Mouse (Mus musculus) cerebellum, adult 2 months (tissue): ENCODE results near the gene Nploc4. TPM values are rescaled to one million over a fixed set of nuclear protein-coding genes. Genes with fewer than 3 reads are reported as not detected.

ENCODE experiments used
- DNase-seq, 2 experiments: peaks; one replicate each; pipeline ENCODE4 v3.0.0; 2021
- H3K27ac ChIP-seq: fragments of 200-500 bp; 2 replicates; pipeline ENCODE4 v1.5.1; 2012; ENCODE audit warnings: low read length, control low read depth, inconsistent platforms; ENCODE audit not compliant: insufficient read depth
- H3K27me3 ChIP-seq: fragments of 200-500 bp; 2 replicates; pipeline ENCODE4 v1.6.1; 2012; ENCODE audit warnings: inconsistent platforms, mild to moderate bottlenecking, low read length, moderate library complexity; ENCODE audit not compliant: control insufficient read depth, insufficient read depth
- H3K4me1 ChIP-seq: fragments of 200-500 bp; 2 replicates; pipeline ENCODE4 v1.6.1; 2011; ENCODE audit warnings: low read length; ENCODE audit not compliant: control insufficient read depth, insufficient read depth
- H3K4me3 ChIP-seq: fragments of 200-500 bp; replicated peaks from 2 replicates; pipeline ENCODE3; 2011; ENCODE audit warnings: mild to moderate bottlenecking, low read depth, low read length, control low read depth; ENCODE audit not compliant: insufficient read depth
- CTCF ChIP-seq: fragments of 200-500 bp; IDR thresholded peaks from 2 replicates; pipeline ENCODE4 v1.5.1; 2011; ENCODE audit warnings: low read depth, mild to moderate bottlenecking, control low read depth, low read length, moderate library complexity, borderline replicate concordance; ENCODE audit not compliant: insufficient read depth
- POLR2A ChIP-seq: fragments of 200-500 bp; IDR thresholded peaks from 2 replicates; pipeline ENCODE4 v1.6.1; 2011; ENCODE audit warnings: low read length, control low read depth, borderline replicate concordance; ENCODE audit not compliant: insufficient read depth
- WGBS: fragments of 180-500 bp; shearing (Covaris S2); methylation state at CpG from one replicate; pipeline ENCODE4 v1.1.7; 2018; 5-methylcytosine and 5-hydroxymethylcytosine counted together
- polyA plus RNA-seq: library from polyadenylated mRNA; depleted of rRNA; stranded (reverse); fragments of >200 nt; gene quantifications from 2 replicates; pipeline ENCODE4 v1.2.3, GENCODE M21; 2012

Nploc4 gene
- polyA plus RNA-seq, 1 experiment = 56.3 TPM

- H3K27me3 ChIP-seq = no peaks in the 10 kb centered on the region
- H3K27ac ChIP-seq = no peak overlapping the region
- 0 out of 2 replicates have a peak, but pooled peaks cover 4% of the 10 kb centered on the region for H3K4me1 ChIP-seq
- DNase-seq = no peak
- WGBS = 90% methylated on average over 4 of the region's 4 CpGs
- TF ChIP-seq POLR2A = no peak
- no peak for TF ChIP-seq CTCF
- no peak overlapping the region for H3K4me3 ChIP-seq
These were observed 17.5 kb upstream of the Nploc4 start for GRCm38 (mm10) chr11:120454965-120455364.

DNA sequence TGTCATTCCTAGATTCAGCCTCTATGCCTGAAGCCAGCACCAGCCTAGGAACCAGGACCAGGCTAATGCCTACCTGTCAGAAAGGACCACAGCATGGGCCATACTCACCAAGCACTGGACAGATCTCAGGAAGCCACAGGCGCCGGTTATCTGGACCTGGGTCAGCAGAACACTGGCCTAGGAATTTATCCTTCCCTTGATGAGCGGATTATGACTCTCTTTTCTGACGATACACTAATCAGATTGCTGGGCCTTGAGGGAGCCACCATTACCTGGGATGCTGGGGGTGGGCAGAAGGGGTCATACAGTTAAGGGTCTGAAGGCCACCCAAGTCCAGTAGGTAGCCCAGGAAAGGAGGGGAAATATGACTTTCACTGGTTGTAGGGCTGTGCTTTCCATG is 15.8 kb upstream of the Nploc4 start, which contains the start of gene Pde6g:
TSS of gene Pde6g (minus strand) at position 195 of the 400 bp plus-strand sequence.
- H3K4me3 ChIP-seq = no peak within 1 kb of the TSS
- H3K4me1 ChIP-seq = 0 out of 2 replicates have a peak, but pooled peaks cover 4% of the 10 kb centered on the region
- WGBS = 87% methylated on average over 4 of the region's 4 CpGs
- H3K27me3 ChIP-seq = no peaks in the 10 kb centered on the region
- TF ChIP-seq CTCF = no peak
- TF ChIP-seq POLR2A = no peak
- DNase-seq = no peak
- no peak within 1 kb of the TSS for H3K27ac ChIP-seq

DNA sequence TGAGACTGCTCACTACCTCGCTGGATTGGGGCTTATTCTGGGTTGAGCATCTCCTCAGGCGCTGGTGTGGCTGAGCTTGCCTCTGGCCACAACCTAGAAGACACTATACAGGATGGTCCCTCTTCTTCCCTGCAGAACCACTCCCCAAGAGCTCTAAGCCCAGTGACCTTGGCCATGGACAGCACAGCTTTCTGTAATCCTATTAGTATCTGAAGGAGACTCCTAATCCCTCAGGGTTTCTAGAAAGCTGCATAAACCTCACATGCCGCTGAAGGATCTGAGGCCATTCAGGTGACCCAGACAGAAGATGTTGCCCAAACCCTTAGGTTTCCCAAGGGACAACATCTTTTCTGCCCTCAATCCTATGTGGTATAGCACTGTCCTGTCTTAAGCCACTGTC is 14.7 kb upstream of the Nploc4 start:
- Histone ChIP-seq H3K27ac (no peak overlapping the region), H3K4me1 (0 out of 2 replicates have a peak, but pooled peaks cover 4% of the 10 kb centered on the region), H3K27me3 (no peaks in the 10 kb centered on the region), H3K4me3 (no peak overlapping the region)
- TF ChIP-seq POLR2A (no peak), CTCF (no peak)
- DNase-seq = no peak
- WGBS = 62% methylated on average over 3 of the region's 3 CpGs

- no peaks in the 10 kb centered on the region for H3K27me3 ChIP-seq
- 74% methylated on average over 7 of the region's 7 CpGs for WGBS
- no peak overlapping the region for H3K27ac ChIP-seq
- no peak for TF ChIP-seq CTCF
- no peak for TF ChIP-seq POLR2A
- H3K4me1 ChIP-seq = no peaks in the 10 kb centered on the region
- DNase-seq = no peak
- H3K4me3 ChIP-seq = no peak overlapping the region
These were observed 9.7 kb upstream of the Nploc4 start for GRCm38 (mm10) chr11:120447179-120447578.

GRCm38 (mm10) chr11:120445475-120445874 is 8.0 kb upstream of the Nploc4 start:
- no peak for DNase-seq
- Histone ChIP-seq H3K4me3 (no peak overlapping the region), H3K4me1 (no peaks in the 10 kb centered on the region), H3K27me3 (no peaks in the 10 kb centered on the region), H3K27ac (no peak overlapping the region)
- no peak for TF ChIP-seq POLR2A
- no peak for TF ChIP-seq CTCF
- WGBS = 78% methylated on average over 3 of the region's 3 CpGs

DNA sequence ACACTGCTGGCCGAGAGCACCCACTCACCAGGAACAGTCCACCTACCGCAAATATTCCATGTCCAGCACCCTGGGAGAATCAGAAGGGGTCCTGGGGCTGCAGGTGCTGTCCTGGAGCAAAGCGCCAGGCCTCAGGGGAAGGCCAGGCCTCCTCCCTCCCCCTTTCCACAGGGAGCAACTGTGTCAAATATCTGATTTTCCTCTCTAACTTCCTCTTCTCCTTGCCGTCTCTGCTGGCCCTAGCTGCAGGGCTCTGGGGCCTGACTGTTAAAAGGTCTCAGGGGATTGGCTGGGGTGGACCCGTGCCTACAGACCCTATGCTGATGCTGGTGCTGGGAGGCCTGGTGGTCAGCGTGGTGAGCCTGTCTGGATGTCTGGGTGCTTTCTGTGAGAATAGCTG is 6.6 kb upstream of the Nploc4 start:
- H3K4me1 ChIP-seq = no peaks in the 10 kb centered on the region
- no peak for TF ChIP-seq POLR2A
- TF ChIP-seq CTCF = no peak
- no peak overlapping the region for H3K4me3 ChIP-seq
- 68% methylated on average over 6 of the region's 6 CpGs for WGBS
- H3K27ac ChIP-seq = no peak overlapping the region
- H3K27me3 ChIP-seq = no peaks in the 10 kb centered on the region
- DNase-seq = no peak

DNA sequence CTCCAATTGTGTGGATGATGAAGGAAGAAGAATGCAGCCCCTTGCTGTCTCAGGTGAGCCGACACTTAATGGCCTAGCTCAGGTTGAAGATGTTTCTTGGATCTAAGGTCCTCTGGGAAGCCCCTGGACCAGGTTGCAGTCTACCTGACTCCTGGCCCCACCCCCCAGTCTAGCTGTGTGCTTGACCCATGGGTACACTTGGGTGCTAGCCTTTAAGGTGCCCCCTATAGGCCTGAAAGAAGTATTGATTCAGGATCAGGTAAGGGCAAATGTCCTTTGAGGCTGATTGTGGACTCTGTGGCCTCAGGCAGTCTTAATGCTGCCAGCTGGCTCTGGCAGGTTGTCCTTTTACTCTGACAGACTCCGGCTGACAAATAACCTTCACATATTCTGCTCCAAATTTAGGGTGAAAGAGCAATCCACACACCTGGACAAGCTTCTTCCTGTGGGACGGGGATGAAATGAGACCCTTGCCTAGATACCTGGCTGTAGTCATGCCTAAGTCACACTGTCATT is 5.3 kb upstream of the Nploc4 start:
- 81% methylated on average over 3 of the region's 3 CpGs for WGBS
- H3K4me3 ChIP-seq = no peak overlapping the region
- no peak for DNase-seq

DNA sequence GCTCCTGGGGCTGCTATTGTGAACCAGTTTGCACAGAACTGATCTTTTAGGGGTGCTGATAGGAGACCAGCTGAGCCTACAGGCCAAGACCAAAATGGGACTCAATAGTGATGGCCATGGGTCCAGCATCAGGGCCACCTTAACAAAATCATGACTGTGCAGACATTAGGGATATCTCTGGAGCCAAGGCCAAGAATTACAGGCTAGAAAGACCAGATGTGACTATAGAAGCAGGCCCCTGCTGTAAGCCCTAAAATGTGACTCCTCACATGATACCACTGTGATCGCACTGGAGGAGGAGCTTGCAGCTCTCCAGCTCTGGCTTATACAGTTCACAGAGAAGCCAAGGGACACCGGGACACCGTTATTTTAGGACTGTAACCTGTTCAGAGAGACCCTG is 4.8 kb upstream of the Nploc4 start, which contains the start of gene Tspan10:
TSS of gene Tspan10 (plus strand) at position 301 of the 400 bp plus-strand sequence.
- Histone ChIP-seq H3K4me3 (no peak within 1 kb of the TSS), H3K4me1 (no peaks in the 10 kb centered on the region), H3K27me3 (no peaks in the 10 kb centered on the region), H3K27ac (no peak within 1 kb of the TSS)
- WGBS = 84% methylated on average over 3 of the region's 3 CpGs
- no peak for DNase-seq
- TF ChIP-seq POLR2A (no peak), CTCF (no peak)

More for the DNA sequence above, 5.3 kb upstream of the Nploc4 start:
- no peaks in the 10 kb centered on the region for H3K27me3 ChIP-seq
- H3K27ac ChIP-seq = no peak overlapping the region
- H3K4me1 ChIP-seq = no peaks in the 10 kb centered on the region
- no peak for TF ChIP-seq CTCF
- no peak for TF ChIP-seq POLR2A
